Mouse (Mus musculus): ENCODE measurements around the gene Gm11361.

- TF ChIP-seq POLR2A (IDR thresholded peaks at IDR 0.05; ENCODE audit: low read depth, low read length) (no peak), CTCF (IDR thresholded peaks at IDR 0.05; ENCODE audit: extremely low read depth, insufficient read depth, insufficient read length, insufficient replicate concordance) (no peak)
These were observed 36.9 kb downstream of the Gm11361 start for GRCm38 (mm10) chr13:28294272-28294671.
